Mouse (Mus musculus): ENCODE results near the gene Rad51c. TPM values are rescaled to one million over a fixed set of nuclear protein-coding genes. Genes with fewer than 3 reads are reported as not detected.
"Not testable (repeated sequence)": the region's sequence is repeated elsewhere in the genome, so short reads cannot be mapped to it uniquely, and the experiment has no call there.

The Rad51c gene
- polyA plus RNA-seq, 1 experiment from 2014 or later: 14.6 TPM

- DNase-seq (ENCODE audit: low spot score): no peak
- Histone ChIP-seq H3K4me2 (ENCODE audit: low read depth, low read length, severe bottlenecking) (no peak overlapping the region), H3K27ac (ENCODE audit: low read depth, low read length) (no peak overlapping the region; the same call in 1 of the 2 replicates), H3K4me1 (replicated peaks; ENCODE audit: control insufficient read depth, insufficient read depth, low read length) (no peaks in the 10 kb centered on the region), H3K9ac (ENCODE audit: low read length) (no peak overlapping the region), H3K36me3 (ENCODE audit: control insufficient read depth, insufficient read depth, low read length) (no peaks in the 10 kb centered on the region), H3K4me3 (ENCODE audit: low read depth, low read length) (no peak overlapping the region), H3K9me3 (ENCODE audit: control insufficient read depth, low read length) (no peaks in the 10 kb centered on the region), H3K27me3 (ENCODE audit: control insufficient read depth, insufficient read depth, low read length) (no peaks in the 10 kb centered on the region)
- WGBS: 85% methylated on average over 1 of the region's 1 CpGs
- ATAC-seq (replicated peaks; ENCODE audit: low FRiP score): no peak
Observed at GRCm38 (mm10) chr11:87427273-87428050, 22.7 kb upstream of the Rad51c start.

- H3K27ac ChIP-seq (ENCODE audit: low read depth, low read length): peak overlapping the region; percentile 42; the same call in 1 of the 2 replicates
Observed at GRCm38 (mm10) chr11:87426450-87427250, 21.9 kb upstream of the Rad51c start.

GRCm38 (mm10) chr11:87426121-87426449 is 21.3 kb upstream of the Rad51c start:
- WGBS: under 1% methylated on average over 7 of the region's 7 CpGs
- peak overlapping the region; percentile 42; the same call in 1 of the 2 replicates for H3K27ac ChIP-seq (ENCODE audit: low read depth, low read length)
- no peaks in the 10 kb centered on the region for H3K9me3 ChIP-seq (ENCODE audit: control insufficient read depth, low read length)
- H3K4me2 ChIP-seq (ENCODE audit: low read depth, low read length, severe bottlenecking): peak overlapping the region; percentile 38
- H3K36me3 ChIP-seq (ENCODE audit: control insufficient read depth, insufficient read depth, low read length): no peaks in the 10 kb centered on the region
- DNase-seq (ENCODE audit: low spot score): no peak
- 0 out of 2 replicates have a peak overlapping the region, but pooled peaks have one; percentile 1 for H3K9ac ChIP-seq (ENCODE audit: low read length)
- H3K4me3 ChIP-seq (ENCODE audit: low read depth, low read length): peak overlapping the region; percentile 12; the same call in 1 of the 2 replicates
- no peaks in the 10 kb centered on the region for H3K27me3 ChIP-seq (ENCODE audit: control insufficient read depth, insufficient read depth, low read length)
- ATAC-seq (replicated peaks; ENCODE audit: low FRiP score): no peak
- H3K4me1 ChIP-seq (replicated peaks; ENCODE audit: control insufficient read depth, insufficient read depth, low read length): no peaks in the 10 kb centered on the region

More at GRCm38 (mm10) chr11:87426450-87427250, 21.9 kb upstream of the Rad51c start:
- DNase-seq (ENCODE audit: low spot score) (peak; percentile 82), ATAC-seq (replicated peaks; ENCODE audit: low FRiP score) (peak; percentile 92)
- H3K36me3 ChIP-seq (ENCODE audit: control insufficient read depth, insufficient read depth, low read length); H3K27me3 ChIP-seq (ENCODE audit: control insufficient read depth, insufficient read depth, low read length); H3K9me3 ChIP-seq (ENCODE audit: control insufficient read depth, low read length); H3K4me1 ChIP-seq (replicated peaks; ENCODE audit: control insufficient read depth, insufficient read depth, low read length): not testable (repeated sequence)
- H3K4me3 ChIP-seq (ENCODE audit: low read depth, low read length): peak overlapping the region; percentile 12; the same call in 1 of the 2 replicates
- peak overlapping the region; percentile 38 for H3K4me2 ChIP-seq (ENCODE audit: low read depth, low read length, severe bottlenecking)
- 0 out of 2 replicates have a peak overlapping the region, but pooled peaks have one; percentile 1 for H3K9ac ChIP-seq (ENCODE audit: low read length)
- WGBS: 2% methylated on average over 23 of the region's 24 CpGs

GRCm38 (mm10) chr11:87423551-87424325 is 19.0 kb upstream of the Rad51c start:
- WGBS: 54% methylated on average over 6 of the region's 6 CpGs
- H3K27ac ChIP-seq (ENCODE audit: low read depth, low read length): peak overlapping the region; percentile 62; the same call in 1 of the 2 replicates

GRCm38 (mm10) chr11:87422511-87423340 is 18.0 kb upstream of the Rad51c start:
- H3K9ac ChIP-seq (ENCODE audit: low read length): peak overlapping the region; percentile 53; the same call in 1 of the 2 replicates
- peak overlapping the region; percentile 62 for H3K27ac ChIP-seq (ENCODE audit: low read depth, low read length)
- H3K4me2 ChIP-seq (ENCODE audit: low read depth, low read length, severe bottlenecking): peak overlapping the region; percentile 43; the same call in 1 of the 2 replicates
- ATAC-seq (replicated peaks; ENCODE audit: low FRiP score): peak; percentile 80
- no peaks in the 10 kb centered on the region for H3K36me3 ChIP-seq (ENCODE audit: control insufficient read depth, insufficient read depth, low read length)
- H3K4me3 ChIP-seq (ENCODE audit: low read depth, low read length): peak overlapping the region; percentile 12
- no peaks in the 10 kb centered on the region for H3K4me1 ChIP-seq (replicated peaks; ENCODE audit: control insufficient read depth, insufficient read depth, low read length)
- WGBS: under 1% methylated on average over 26 of the region's 26 CpGs
- H3K27me3 ChIP-seq (ENCODE audit: control insufficient read depth, insufficient read depth, low read length): no peaks in the 10 kb centered on the region
- H3K9me3 ChIP-seq (ENCODE audit: control insufficient read depth, low read length): no peaks in the 10 kb centered on the region
- DNase-seq (ENCODE audit: low spot score): peak; percentile 77

More at GRCm38 (mm10) chr11:87423551-87424325, 19.0 kb upstream of the Rad51c start:
- no peaks in the 10 kb centered on the region for H3K4me1 ChIP-seq (replicated peaks; ENCODE audit: control insufficient read depth, insufficient read depth, low read length)
- no peak for ATAC-seq (replicated peaks; ENCODE audit: low FRiP score)
- no peaks in the 10 kb centered on the region for H3K36me3 ChIP-seq (ENCODE audit: control insufficient read depth, insufficient read depth, low read length)
- H3K9ac ChIP-seq (ENCODE audit: low read length): no peak overlapping the region
- no peak overlapping the region for H3K4me2 ChIP-seq (ENCODE audit: low read depth, low read length, severe bottlenecking)
- peak; percentile 56 for DNase-seq (ENCODE audit: low spot score)
- no peaks in the 10 kb centered on the region for H3K9me3 ChIP-seq (ENCODE audit: control insufficient read depth, low read length)
- H3K4me3 ChIP-seq (ENCODE audit: low read depth, low read length): no peak overlapping the region
- no peaks in the 10 kb centered on the region for H3K27me3 ChIP-seq (ENCODE audit: control insufficient read depth, insufficient read depth, low read length)

- Histone ChIP-seq H3K4me3 (ENCODE audit: low read depth, low read length) (peak overlapping the region; percentile 12), H3K27me3 (ENCODE audit: control insufficient read depth, insufficient read depth, low read length) (no peaks in the 10 kb centered on the region), H3K9me3 (ENCODE audit: control insufficient read depth, low read length) (no peaks in the 10 kb centered on the region), H3K9ac (ENCODE audit: low read length) (peak overlapping the region; percentile 53; the same call in 1 of the 2 replicates), H3K4me1 (replicated peaks; ENCODE audit: control insufficient read depth, insufficient read depth, low read length) (no peaks in the 10 kb centered on the region), H3K36me3 (ENCODE audit: control insufficient read depth, insufficient read depth, low read length) (no peaks in the 10 kb centered on the region), H3K4me2 (ENCODE audit: low read depth, low read length, severe bottlenecking) (peak overlapping the region; percentile 43; the same call in 1 of the 2 replicates), H3K27ac (ENCODE audit: low read depth, low read length) (no peak overlapping the region; the same call in 1 of the 2 replicates)
- DNase-seq (ENCODE audit: low spot score) (peak; percentile 61), ATAC-seq (replicated peaks; ENCODE audit: low FRiP score) (no peak)
- 36% methylated on average over 6 of the region's 6 CpGs for WGBS
Observed at GRCm38 (mm10) chr11:87421760-87422201, 17.0 kb upstream of the Rad51c start.

- no peaks in the 10 kb centered on the region for H3K36me3 ChIP-seq (ENCODE audit: control insufficient read depth, insufficient read depth, low read length)
- H3K4me1 ChIP-seq (replicated peaks; ENCODE audit: control insufficient read depth, insufficient read depth, low read length): no peaks in the 10 kb centered on the region
- no peak for DNase-seq (ENCODE audit: low spot score)
- H3K27me3 ChIP-seq (ENCODE audit: control insufficient read depth, insufficient read depth, low read length): no peaks in the 10 kb centered on the region
- ATAC-seq (replicated peaks; ENCODE audit: low FRiP score): no peak
- no peak overlapping the region for H3K4me3 ChIP-seq (ENCODE audit: low read depth, low read length)
- no peak overlapping the region for H3K27ac ChIP-seq (ENCODE audit: low read depth, low read length)
- H3K4me2 ChIP-seq (ENCODE audit: low read depth, low read length, severe bottlenecking): no peak overlapping the region
- H3K9me3 ChIP-seq (ENCODE audit: control insufficient read depth, low read length): no peaks in the 10 kb centered on the region
- no peak overlapping the region for H3K9ac ChIP-seq (ENCODE audit: low read length)
Observed at GRCm38 (mm10) chr11:87420861-87421260, 16.1 kb upstream of the Rad51c start.
